Mouse (Mus musculus) kidney, postnatal 25 days (tissue): Measurements from ENCODE around the gene Gm13275.
"Not testable (repeated sequence)": the region's sequence is repeated elsewhere in the genome, so short reads cannot be mapped to it uniquely, and the experiment has no call there.

Experiments used
- DNase-seq, 2 experiments: peaks; one replicate each; pipeline ENCODE4 v3.0.0; 2021; ENCODE audit warnings: mixed read lengths in 2 of 2

Gene Gm13275

DNA sequence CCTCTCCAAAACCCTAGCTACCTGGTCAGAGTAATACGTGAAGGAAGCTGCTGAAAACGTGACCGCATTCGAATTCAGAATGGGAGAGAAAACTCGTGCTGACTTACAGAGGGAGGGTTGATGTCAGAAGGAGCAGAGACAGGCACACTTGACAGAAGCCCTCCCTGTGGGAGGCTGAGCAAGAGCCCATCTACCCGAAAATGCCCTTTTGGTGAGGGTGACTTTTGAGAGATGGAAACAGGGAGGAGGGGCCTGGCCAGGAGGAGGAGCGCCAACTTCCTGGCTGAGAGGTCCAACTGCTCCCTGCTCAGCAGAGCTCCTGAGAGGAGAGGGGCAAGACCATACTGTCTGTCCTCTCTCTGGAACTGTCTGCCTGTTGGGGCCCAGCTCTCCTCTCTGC is 5.1 kb downstream of the Gm13275 start, which contains the start of gene Gm13285:
Gm13285 (plus strand) TSS at position 301 of the 400 bp plus-strand sequence.
- DNase-seq, result not testable (repeated sequence)

DNA sequence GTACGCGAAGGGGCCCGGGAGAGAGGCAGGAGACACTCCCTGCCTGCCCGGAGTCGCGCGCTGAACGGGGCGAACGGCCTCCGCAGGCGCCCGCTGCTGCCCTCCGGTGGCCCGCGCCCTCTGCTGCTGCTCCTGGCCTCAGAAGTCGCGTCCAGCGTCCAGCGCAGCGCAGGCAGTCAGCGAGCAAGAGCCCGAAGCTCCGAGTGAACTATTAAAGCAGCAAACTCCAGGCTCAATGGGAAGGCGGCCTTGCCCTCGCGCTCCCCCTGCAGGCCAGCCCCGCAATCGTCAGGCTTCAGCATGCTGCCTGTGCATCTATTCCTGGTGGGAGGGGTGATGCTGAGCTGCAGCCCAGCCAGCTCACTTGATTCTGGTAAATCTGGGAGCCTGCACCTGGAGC is 8.7 kb downstream of the Gm13275 start, which contains the start of gene Gm13287:
Gm13287 (plus strand) TSS at position 301 of the 400 bp plus-strand sequence.
- not testable (repeated sequence) for DNase-seq

DNA sequence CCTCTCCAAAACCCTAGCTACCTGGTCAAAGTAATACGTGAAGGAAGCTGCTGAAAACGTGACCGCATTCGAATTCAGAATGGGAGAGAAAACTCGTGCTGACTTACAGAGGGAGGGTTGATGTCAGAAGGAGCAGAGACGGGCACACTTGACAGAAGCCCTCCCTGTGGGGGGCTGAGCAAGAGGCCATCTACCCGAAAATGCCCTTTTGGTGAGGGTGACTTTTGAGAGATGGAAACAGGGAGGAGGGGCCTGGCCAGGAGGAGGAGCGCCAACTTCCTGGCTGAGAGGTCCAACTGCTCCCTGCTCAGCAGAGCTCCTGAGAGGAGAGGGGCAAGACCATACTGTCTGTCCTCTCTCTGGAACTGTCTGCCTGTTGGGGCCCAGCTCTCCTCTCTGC is 10.9 kb downstream of the Gm13275 start, which contains the start of gene Gm13288:
Gm13288 (plus strand) TSS at position 301 of the 400 bp plus-strand sequence.
- not testable (repeated sequence) for DNase-seq

DNA sequence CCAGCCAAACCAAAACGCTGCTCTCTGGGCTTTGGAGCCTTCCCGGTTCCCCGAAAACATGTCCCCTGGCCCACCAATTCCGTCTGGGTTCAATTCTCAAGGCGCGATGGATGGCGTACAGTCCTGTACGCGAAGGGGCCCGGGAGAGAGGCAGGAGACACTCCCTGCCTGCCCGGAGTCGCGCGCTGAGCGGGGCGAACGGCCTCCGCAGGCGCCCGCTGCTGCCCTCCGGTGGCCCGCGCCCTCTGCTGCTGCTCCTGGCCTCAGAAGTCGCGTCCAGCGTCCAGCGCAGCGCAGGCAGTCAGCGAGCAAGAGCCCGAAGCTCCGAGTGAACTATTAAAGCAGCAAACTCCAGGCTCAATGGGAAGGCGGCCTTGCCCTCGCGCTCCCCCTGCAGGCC is 11.5 kb downstream of the Gm13275 start:
- peak; percentile 20 to 58 for DNase-seq

DNA sequence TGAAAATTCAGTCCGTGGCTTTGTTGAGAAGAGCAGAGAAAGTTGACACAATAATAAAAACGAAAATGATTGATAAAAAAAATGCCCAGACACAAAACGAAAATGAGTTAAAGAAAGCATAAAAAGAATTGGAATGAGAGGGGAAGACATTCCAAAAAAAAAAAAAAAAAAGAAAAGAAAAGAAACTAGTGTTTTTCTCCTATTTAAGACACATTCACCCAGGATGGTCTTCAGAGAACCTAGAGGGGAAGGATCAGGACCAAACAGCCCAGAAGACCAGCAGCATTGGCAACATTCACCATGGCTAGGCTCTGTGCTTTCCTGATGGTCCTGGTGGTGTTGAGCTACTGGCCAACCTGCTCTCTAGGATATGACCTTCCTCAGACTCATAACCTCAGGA is 21.6 kb downstream of the Gm13275 start, which contains the start of gene Ifna7:
Ifna7 (plus strand) TSS at position 301 of the 400 bp plus-strand sequence.
- DNase-seq, result no peak

DNA sequence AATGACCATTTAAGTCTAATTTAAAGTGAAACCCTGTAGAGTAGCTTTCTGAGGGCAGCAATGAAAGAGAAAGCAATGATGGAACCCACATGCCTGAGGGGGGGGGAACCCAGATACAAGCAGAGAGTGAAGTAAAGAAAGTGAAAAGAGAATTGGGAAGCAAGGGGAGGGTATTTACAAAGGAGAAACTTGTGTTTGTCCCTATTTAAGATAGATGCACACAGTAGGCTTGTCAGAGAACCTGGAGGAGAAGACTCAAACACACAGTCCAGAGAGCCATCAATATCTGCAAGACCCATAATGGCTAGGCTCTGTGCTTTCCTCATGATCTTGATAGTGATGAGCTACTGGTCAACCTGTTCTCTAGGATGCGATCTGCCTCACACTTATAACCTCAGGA is 25.4 kb downstream of the Gm13275 start, which contains the start of gene Ifna11:
Ifna11 (plus strand) TSS at position 301 of the 400 bp plus-strand sequence.
- no peak for DNase-seq

DNA sequence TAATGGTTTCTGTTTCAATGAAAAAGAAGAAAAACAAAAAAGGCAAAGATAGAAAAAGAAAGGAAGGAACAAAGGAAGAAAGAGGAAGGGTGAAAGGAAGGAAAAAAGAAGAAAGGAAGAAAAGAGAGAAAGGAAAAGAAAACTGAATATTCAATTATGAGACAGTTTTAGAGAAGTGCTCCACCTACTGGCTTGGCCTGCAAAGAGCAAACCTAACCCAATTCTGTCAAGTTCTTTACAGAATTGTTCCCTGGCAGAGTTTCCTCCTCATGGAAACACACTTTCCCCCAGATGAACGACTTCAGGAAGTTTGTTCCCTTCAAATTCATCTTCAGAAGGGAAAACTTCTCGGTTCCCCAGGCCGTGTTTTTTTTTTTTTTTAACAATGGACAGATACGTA is 28.7 kb downstream of the Gm13275 start:
- peak in 1 of 2 experiments; percentile 24 for DNase-seq

DNA sequence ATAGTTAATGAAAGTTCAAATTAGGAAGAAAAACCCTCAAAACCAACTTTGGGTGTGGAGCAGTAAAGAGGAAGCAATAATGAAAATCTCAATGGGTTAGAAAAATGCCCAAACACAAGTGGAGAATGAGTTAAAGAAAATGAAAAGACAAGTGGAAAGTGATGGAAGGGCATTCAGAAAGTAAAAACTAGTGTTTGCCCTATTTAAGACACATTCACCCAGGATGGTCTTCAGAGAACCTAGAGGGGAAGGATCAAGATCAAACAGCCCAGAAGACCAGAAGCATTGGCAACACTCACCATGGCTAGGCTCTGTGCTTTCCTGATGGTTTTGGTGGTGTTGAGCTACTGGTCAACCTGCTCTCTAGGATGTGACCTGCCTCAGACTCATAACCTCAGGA is 32.8 kb downstream of the Gm13275 start, which contains the start of gene Ifna6:
Ifna6 (plus strand) TSS at position 301 of the 400 bp plus-strand sequence.
- DNase-seq, result not testable (repeated sequence)

DNA sequence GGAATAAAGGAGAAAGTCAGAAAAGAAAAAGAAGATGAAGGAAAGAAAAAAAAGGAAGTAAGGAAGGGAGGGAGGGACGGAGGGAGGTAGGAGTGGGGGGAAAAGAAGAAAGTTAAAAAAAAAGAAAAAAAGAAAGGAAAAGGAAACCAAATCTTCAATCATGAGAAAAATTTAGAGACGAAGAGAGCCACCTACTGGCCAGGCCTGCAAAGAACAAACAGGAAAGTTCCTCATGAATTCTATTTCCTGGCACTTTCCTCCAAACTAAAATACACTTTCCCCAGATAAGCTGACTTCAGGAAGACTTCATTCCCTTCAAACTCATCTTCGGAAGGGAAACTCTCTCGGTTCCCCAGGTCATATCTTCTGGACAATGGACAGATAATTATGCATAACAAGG is 36.2 kb downstream of the Gm13275 start:
- peak in 1 of 2 experiments; percentile 24 for DNase-seq

DNA sequence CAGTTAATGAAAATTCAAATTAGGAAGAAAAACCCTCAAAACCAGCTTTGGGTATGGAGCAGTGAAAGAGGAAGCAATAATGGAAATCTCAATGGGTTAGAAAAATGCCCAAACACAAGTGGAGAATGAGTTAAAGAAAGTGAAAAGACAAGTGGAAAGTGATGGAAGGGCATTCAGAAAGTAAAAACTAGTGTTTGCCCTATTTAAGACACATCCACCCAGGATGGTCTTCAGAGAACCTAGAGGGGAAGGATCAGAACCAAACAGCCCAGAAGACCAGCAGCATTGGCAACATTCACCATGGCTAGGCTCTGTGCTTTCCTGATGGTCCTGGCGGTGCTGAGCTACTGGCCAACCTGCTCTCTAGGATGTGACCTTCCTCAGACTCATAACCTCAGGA is 40.9 kb downstream of the Gm13275 start, which contains the start of gene Ifna5:
Ifna5 (plus strand) TSS at position 301 of the 400 bp plus-strand sequence.
- DNase-seq, result not testable (repeated sequence)

DNA sequence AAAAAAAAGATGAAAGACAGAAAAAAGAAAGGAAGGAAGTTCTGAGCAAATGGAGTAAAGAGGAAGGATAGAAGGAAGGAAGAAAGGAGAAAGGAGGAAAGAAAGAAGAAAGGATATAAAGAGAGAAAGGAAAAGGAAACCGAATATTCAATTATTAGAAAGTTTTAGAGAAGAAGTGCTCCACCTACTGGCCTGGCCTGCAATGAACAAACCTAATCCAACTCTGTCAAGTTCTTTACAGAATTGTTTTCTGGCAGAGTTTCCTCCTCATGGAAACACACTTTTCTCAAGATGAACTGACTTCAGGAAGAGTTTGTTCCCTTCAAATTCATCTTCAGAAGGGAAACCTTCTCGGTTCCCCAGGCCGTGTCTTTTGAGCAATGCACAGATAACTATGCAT is 44.5 kb downstream of the Gm13275 start:
- DNase-seq, result peak in 1 of 2 experiments; percentile 32

DNA sequence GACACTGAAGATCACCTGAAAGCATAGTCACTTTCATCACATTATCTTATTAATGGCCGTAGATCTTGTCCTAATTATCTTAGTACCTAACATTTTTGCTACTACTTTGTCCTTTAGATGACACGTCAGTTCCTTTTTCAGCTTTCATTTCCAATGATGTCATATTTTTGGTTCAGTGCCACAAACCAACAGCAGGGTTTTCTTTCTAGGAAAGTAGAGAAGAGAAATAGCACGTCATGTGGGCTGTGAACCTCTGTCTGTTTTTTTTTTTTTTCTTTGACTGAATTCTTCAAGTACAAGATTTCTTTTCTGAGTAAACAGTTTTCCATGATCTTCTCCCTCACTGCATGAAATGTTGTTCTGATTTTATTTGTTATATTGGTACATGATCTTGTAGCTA is 45.8 kb downstream of the Gm13275 start:
- DNase-seq, result no peak

DNA sequence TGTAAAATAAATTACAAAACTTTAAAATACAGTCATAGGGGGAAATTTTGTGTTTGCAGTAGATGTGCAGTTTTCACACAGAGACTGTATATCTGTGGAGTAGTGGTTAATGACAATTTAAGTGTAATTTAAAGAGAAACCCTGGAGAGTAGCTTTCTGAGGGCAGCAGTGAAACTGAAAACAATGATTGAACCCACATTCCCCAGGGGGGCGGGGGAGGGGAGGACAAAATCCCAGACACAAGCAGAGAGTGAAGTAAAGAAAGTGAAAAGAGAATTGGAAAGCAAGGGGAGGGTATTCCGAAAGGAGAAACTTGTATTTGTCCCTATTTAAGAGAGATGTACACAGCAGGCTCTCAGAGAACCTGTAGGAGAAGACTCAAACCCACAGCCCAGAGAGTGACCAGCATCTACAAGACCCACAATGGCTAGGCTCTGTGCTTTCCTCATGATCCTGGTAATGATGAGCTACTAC is 47.2 kb downstream of the Gm13275 start, which contains the start of gene Ifna4:
Ifna4 (plus strand) TSS at position 424 of the 474 bp plus-strand sequence.
- DNase-seq, result no peak
